Mouse (Mus musculus) heart, postnatal 10 days (tissue): ENCODE results near the gene Fgfr2. TPM values are rescaled to one million over a fixed set of nuclear protein-coding genes. Genes with fewer than 3 reads are reported as not detected.

ENCODE experiments used
- DNase-seq, 2 experiments: peaks; one replicate each; pipeline ENCODE4 v3.0.0; 2021
- intact Hi-C: fragments of 180-260 bp; cut with DNase I; formaldehyde crosslinking; loops from one replicate; pipeline ENCODE4 v1.15.1; 2025
- total RNA-seq, 2 experiments: library from RNA; stranded (reverse); gene quantifications; 2 replicates each; pipeline ENCODE4 v1.2.3; 2021

The Fgfr2 gene
- total RNA-seq, 2 experiments from 2014 or later = 6.2 to 6.3 TPM

DNA sequence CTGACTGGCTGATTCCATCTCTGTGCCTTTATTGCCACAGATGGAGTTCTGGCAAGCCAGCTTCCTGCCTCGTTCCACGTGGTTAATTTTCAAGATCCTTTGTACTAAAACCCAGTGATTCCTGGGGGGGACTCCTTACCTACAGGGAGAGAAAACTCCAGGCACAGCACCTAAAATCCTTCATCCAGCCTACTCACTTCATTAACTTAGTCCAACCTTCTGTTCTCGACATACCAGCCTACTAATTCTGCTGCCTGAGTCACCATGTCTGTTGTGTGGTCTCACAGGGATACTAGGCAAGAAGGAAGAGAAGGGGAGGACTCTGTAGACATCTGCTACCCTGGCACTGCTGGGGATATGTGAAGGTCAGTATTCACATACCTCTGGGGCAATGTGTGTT, 1048.6 kb downstream of the Fgfr2 start:
- DNase-seq = no peak
- intact Hi-C loops = no loop called here

DNA sequence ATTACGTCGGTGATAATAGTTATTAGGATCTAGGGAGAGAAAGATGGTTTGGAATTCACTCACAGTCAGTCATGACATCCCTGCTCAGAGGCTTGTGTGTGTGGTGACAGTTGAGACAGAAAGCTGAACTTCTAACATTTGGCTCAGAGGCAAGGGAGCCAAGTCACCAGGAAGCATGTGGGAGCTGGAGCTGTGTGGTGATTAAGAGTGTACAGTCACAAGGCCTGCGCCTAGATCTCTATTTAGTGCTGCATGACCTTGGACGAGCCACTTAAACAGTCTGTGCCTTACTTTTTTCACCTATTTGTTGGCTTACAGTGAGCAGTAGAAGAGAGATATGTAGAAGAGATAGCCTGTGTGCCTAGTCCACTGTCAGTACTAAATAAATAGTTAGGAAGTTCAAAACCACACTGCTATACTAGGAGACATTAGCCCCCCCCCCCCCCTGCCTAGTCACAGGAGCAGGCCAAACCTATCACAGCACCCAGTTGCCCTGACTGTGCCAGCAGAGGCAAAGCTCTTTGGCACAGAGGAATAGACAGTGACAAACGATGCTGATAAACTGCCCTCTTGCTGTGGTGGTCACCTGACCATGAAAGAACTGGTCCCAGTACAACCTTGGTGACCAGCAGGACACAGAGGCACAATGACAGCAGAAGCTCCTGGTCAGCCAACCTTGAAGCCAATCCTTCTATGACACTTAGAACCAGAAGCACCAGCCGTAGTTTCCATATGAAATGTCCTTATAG, 1052.1 kb downstream of the Fgfr2 start:
- intact Hi-C loops = no loop called here
- peak in 1 of 2 experiments; percentile 2 for DNase-seq

DNA sequence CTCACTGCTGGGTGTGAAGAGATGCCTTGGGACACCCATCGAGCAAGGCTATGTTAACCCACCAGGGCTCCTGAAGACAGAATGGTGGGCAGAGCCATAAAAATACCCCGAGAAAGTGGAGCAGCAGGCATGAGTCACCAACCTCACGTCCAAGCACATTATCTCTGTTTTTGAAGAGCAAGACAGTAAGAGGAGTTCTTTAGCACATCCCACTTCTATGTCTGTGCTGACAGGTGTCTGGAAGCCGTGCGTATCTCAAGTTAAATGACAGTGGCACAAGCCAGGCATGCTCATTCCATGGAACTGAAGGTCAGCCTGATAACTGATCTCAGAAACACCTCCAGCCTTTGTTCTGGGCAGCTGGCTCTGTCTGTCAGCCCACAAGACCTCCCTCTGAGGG, 1055.2 kb downstream of the Fgfr2 start:
- intact Hi-C loops = no loop called here
- DNase-seq = peak in 1 of 2 experiments; percentile 7

DNA sequence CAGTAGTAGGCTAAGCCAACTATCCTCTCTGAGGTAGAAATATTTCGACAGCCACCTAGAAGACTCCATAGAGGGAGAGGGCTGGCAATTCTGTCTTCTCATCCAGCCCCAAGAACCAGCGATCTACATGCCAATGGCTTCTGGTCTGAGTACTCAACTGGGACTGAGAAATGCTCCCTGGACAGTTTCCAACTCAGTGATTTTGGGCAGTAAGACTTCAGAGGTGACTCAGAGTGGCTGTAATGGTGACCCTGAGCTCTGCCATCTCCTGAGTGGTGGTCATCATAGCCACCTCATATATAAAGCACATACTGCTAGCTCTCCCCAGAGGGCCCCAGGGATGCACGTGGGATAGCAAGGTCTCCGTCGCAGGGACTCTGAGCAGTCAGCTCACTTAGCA, 1055.6 kb downstream of the Fgfr2 start:
- no peak for DNase-seq
- intact Hi-C loops = no loop called here

DNA sequence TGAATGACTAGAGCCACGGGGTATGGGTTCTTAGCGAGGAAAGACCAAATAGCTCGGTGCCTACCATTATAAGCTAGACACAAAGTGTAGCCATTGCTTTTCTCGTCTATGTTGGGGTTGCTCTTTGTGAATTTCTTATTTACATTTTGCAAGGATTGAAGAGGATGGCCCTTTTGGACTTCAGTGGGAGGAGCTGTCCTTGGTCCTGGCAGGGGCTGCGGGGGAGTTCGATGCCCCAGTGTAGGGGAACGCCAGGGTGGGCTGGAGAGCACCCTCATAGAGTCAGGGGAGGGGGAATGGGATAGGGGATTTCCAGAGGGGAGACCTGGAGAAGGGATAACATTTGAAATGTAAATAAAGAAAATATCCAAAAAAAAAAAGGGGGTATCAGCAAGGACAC, 1063.0 kb downstream of the Fgfr2 start:
- DNase-seq = peak in 1 of 2 experiments; percentile 12
- intact Hi-C loops = no loop called here

DNA sequence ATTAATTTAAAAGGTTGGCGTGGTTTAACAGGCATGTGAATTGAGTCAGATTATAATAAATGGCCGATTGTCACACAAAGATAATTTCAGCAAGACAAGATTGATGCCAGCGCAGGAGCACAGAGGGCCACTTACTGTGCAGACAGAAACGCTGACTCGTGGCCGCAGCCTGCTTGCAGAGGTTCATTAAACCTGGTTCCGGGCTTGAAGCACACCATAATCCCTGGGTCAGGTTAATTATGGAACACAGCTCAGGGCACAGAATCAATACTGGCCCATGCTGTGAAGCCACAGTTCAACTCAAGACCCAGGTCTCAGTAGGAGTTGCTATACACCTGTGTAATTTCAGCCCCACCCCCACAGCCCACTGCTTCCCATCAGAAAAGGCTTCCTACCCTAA, 1066.6 kb downstream of the Fgfr2 start:
- no peak for DNase-seq
- intact Hi-C loops = no loop called here

DNA sequence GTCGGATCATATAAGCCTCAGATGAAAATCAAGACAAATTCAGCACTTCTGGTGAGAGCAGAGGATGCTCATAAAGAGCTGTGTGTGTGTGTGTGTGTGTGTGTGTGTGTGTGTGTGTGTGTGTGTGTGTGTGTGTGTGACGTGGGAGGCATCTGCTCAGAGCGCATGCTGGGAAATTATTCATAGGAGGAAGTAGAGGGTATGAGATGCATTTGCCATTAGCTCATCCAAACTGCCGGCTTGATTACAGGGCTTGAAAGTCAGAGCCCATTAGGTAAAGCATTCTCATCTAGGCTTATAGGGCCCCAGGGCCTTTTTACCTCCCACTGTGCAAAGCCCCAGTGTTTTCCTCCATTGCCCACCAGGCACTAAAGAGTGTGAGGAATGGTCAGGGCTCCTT, 1076.5 kb downstream of the Fgfr2 start:
- intact Hi-C loops = no loop called here

DNA sequence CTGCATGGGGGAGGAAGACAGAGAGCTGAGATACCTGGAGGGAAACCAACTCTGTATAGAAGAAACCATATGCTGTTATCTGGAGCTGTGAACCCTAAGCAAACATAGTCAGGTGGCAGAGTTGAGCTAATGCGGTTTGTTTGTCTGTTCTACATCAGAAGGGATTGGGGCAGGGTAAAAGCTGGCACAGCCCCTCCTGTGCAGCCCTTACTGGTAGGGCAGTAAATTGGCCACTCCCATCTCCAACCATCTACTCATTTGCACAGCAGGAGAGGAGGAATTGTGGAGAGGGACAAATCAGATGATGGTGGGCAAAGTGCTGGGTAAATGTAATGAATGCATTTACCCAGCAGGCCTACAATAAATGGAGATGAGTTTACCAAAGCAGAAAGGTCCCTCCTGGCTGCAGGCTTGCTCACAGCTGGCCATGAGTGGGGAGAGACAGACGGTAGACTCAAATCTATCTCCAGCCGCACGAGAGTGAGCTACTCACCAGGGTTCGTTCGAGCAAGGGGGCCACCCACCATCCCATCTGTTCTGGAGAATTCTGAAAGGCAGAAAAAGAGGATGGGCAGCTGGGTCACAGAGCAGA, 1091.1 kb downstream of the Fgfr2 start:
- intact Hi-C loops = no loop called here
- DNase-seq = no peak

More for the DNA sequence above, 1076.5 kb downstream of the Fgfr2 start:
- no peak for DNase-seq

DNA sequence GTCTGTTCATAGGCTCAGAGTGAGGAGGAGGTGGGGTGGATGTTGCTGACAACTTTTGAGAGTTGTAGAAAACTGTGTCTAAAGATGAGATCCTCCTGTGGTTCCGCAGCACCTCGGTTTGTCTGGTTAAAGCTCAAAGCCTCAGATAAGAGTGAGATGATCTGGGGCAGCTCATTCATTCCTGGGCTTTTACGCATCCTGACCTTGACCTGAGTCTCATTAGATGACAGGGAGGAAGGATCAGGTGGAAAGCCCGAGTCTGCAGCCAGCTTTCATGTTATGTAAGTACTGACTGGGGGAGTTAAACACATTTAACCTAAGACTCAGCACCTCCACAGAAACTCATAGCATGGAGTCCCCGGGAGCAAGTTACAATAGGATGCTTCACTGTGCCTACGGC, 1096.5 kb downstream of the Fgfr2 start:
- intact Hi-C loops = no loop called here
- no peak for DNase-seq

DNA sequence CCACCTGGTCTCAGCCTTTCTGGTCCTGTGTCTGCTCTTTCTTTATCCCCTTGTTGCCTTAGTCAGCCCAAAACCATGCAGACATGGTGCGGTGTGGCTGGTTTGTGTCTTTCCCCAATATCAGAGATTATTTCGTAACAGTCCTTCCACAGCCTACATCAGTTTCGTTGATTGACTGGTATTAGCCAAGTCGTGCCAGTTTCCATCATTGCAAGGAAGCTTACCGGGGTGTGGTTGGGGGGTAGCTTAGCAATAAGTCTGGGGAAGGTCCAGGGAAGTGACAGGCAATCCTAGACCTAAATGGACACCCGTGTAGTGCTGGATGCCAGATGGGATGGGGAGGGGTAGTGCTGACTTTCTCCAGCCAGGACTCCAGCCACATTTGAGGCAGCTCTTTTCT, 1097.6 kb downstream of the Fgfr2 start:
- intact Hi-C loops = no loop called here
- DNase-seq = no peak

DNA sequence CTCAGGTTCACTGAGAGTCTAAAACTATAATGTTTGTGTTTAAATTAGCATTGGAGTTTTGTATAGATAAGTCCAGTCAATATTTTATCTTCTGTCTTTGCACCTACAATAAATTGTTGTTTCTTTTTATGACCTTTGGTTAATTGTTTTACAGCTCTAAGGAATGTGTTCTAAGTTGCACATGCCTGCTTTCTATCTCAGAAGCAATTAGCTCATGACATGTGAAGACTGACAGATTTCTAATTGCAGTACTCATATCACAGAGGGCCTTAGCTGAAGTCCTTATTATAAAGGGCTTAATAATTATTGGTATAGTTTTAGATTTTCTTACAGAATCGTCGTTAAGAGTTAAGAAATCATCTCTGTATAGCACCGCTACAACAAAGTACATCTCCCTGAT, 1107.2 kb downstream of the Fgfr2 start:
- no peak for DNase-seq
- intact Hi-C loops = no loop called here

DNA sequence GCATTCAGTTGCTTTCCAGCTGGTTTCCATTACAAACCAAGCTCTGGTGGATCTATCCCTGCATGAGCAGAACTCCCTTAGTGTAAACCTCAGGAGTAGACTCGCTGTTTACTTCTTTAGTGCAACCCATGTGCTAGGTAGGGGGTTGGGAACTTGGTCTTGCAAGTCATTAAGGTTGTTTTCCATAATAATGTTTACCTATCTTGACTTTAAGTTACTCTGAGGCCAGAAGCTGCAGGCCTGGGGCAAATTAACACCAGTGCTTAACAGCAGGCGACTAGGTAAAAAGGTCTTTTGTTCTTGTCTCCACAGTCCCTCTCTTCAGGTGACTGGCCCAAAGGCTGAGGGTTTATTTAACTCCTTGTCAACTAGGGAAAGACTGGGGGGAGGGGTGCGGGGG, 1108.0 kb downstream of the Fgfr2 start:
- intact Hi-C loops = no loop called here

DNA sequence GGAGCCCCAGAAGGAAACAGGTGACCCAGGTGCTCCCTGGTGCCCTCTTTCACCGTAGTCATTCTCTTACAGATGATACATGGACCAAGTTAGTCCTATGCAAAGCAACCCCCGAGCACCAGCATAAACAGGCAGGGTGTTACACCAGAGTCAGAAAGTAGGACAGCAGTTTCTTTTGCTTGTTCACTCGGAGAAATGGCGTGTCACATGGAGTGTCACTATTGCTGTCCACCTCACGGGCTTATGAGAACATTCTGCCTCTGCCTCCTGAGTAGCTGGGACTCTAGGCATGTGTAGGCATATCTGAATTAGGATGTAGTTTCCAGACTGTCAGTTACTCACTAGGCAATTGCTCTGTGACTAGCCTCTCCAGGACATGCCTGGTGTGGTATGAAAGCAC, 1109.2 kb downstream of the Fgfr2 start:
- no peak for DNase-seq
- intact Hi-C loops = no loop called here

More for the DNA sequence above, 1108.0 kb downstream of the Fgfr2 start:
- DNase-seq = no peak

DNA sequence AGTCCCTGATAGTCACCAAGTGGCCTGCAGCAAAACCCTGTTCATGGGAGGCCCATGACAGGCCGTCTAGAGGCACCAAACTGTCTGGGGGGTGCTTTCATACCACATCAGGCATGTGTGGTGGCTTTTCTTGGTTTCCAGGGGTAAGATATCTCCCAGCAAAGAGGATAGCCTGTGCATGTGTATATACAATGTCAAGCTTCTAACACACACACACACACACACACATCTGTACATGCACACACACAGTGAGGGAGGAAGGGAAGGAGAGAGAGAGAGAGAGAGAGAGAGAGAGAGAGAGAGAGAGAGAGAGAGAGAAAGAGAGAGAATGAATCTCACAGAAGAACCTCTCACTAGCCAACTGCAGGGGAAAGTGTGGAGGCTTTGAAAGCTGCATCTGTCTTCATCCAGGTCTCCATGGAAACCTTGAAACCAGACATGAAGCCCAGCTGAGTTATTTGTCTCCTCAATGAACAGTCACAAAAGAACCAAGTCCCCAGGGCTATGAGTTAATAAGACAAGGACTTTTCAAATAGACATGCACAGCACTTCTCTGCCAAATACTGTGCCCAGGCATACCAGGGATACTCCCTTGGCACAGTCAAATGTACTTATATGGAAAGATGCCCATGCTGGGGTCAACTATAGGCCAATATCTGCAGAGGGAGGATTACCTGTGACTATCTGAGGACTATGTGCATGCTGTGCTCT, 1110.0 kb downstream of the Fgfr2 start:
- DNase-seq = no peak

DNA sequence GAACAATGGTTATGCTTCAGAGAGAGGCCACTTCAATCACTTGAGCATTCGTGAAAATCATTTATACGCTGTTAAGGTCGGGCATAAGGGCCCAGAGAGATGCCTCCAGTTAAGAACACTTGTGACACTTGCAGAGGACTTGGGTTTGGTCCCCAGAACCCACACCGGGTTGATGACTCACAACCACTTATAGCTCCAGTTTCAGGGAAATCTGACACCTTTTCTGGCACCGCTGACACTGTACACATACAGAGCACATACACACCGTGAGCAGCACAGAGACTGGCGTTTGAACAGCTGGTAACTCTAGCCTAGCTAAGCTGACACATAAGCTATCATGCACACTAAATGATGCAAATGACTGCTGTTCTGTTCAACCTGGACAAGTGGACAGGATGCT, 1114.1 kb downstream of the Fgfr2 start:
- DNase-seq = no peak
- intact Hi-C loops = no loop called here

More for the DNA sequence above, 1110.0 kb downstream of the Fgfr2 start:
- intact Hi-C loops = no loop called here

DNA sequence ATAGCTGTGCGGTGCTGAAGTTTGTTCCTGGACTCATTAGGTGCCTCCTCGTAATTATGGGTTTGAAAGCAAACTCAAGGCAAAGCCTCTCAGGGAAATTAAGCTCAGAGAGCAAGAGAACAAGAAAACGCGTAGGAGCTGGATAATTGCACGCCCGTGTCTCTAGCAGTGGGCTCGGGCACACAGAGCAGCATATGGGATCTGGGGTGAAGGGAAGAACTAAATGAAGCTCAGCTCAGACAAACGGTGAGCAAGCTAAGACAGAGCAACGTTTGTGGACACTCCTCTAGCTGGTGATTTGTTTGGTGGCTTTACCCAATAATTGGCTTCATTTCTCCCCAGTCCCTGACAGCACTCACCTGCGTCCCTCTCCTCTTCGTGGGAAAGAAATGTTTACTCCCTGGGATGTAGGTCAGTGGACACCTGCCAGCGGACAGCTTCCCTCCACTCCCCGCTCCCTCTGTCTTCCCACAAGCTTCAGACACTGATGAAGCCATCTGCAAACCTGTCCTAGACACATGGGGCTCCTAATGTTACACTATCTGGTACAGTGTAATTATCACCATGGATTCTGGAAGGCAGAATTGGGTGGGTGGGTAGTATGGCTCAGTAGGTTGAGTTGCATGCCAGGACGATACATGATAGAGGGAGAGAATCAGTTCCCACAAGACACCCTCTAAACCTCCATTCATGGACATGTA, 1117.0 kb downstream of the Fgfr2 start:
- intact Hi-C loops = no loop called here
- no peak for DNase-seq

DNA sequence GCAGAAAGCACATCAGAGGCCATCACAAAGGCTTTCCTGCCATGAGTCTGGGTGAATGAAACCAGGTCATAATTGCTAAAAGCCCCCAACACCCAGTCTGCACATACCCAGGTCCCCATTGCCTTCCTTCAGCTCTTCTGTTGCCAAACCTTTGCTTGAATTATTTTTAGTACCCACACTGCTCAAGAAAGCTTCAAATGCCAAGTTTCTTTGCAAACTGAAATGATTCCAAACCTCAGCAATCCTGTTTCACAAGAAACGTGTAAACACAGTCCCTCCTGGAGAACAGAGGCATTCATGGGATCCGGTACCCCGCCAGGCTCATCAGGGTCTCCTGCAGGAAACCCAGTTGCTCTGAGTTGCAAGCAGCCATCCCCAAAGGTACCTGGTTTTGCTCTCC, 1130.3 kb downstream of the Fgfr2 start:
- intact Hi-C loops = no loop called here
- DNase-seq = no peak

DNA sequence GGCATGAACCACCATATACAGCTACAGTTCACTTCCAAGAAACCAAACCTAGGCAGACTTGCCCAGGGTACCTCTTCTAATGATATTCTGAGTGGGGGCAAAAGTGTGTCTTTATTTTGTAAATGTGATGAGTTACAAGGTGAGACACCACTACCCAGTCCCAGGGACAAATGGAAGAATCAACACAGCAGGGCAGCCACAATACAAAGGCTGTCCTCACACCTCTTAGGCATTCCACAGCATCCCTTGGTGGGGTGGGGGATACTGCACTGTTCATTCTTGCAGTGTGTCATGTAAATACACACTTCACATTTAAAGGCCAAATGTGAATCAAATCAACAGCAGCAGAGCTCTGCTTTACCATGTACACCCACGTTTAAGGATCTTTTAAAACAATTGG, 1130.9 kb downstream of the Fgfr2 start:
- intact Hi-C loops = no loop called here
- DNase-seq = no peak

DNA sequence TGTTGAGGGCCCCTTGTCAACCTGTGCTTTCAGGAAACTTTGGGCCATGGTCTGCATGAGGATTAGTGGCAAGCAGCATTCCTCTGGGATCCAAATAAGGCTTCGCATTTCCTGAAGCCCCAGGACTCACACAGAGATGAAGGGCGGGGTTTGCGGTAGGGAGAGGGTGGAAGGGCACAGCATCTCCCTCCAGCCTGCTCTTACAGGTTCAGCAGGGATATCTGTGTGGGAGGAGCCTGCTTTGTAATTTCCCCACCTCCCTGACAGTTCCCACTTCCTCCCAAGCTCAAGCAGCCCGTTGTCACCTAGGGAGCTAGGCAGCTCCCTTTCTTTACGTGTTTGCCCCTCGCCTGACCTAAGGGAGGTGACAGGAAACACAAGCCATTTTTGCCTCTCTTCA, 1134.1 kb downstream of the Fgfr2 start:
- intact Hi-C loops = no loop called here
- DNase-seq = no peak

DNA sequence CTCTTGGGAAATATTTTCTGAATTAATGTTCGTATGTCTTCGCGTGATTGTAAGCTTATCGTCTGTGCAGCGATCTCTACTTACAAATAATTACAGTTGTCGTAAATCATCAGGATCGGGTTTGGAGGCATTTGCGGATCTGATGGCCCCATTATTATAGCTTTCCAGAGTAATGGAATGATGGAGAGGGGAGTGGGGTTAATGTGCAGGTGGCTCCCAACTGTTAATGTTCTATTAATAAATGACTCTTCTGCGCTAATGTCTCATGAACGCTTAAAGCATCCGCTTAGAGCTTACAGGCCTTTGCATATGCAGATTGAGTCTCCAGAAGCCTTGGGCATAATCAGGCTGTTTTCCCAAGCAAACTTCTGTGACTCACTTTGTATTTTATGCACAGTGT, 1144.5 kb downstream of the Fgfr2 start:
- intact Hi-C loops = no loop called here
- DNase-seq = no peak

DNA sequence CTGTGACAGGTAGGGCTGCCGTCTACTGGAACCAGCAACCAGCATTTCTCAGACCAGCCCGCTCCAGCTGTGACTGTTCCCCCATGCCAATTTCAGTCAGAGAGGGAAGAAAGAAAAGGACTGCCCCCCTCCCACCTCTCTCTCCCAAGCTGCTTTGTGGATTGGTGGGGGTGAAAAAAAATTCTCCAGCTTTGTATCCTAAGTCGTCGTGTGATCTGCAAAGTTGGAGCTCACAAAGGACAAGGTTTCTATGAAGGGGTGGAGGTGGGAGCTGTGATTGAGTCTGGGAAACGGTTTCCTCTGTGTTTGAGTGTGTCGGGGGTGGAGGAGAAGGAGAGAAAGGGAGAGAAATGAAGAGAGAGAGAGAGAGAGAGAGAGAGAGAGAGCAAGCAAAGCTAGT, 1147.3 kb downstream of the Fgfr2 start:
- intact Hi-C loops = no loop called here
- DNase-seq = no peak
